Mouse (Mus musculus): ENCODE measurements around the gene Kremen2. TPM values are rescaled to one million over a fixed set of nuclear protein-coding genes. Genes with fewer than 3 reads are reported as not detected.

Gene Kremen2
- polyA plus RNA-seq, 1 experiment from 2014 or later = 0.16 TPM

DNA sequence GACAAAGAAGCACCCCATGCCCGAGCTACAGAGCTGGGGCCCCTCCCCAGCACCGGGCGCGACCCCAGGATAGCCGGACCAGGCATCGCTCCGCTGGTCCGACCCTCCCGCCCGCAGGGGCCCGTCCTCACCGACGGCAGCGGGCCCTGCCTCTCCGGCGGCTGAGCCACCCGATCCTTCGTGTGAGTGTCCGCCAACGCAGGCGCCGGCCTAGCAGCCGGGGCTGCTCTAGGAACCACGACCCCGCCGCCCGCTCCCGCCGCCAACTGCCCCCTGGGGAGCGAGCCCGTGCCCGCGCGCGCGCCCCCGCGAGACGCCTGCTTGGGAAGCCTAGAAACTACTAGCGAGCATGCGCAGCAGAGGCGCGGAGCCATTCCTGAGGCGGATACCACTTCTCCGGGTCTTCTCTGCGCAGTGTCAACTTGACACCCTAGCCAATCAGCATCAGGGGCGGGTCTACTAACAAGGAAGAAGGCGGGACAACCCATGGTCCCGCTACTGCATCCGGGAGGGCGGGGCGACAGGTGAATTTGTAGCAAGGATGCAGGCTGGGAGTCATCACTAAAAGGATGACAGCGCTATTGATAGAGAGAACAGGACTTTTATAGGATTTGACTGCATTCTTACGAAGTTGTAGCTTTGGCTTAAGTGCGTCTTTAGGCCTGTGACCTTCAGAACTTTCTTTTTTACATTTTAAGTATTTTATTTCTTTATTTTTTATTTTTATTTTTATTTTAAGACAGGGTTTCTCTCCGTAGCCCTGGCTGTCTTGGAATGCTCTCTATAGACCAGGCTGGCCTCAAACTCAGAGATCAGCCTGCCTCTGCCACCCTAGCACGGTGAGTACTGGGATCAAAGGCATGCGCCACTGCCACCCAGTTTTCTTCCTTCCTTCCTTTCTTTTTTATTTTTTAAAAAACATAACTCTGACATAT is 25.9 kb upstream of the Kremen2 start, which contains the start of gene Flywch1:
Flywch1 (minus strand) TSS at position 319 of the 935 bp plus-strand sequence.
- peak within 1 kb of the TSS; percentile 90 for H3K4me3 ChIP-seq (ENCODE audit: low read depth, low read length)
- H3K27ac ChIP-seq (ENCODE audit: low read depth) = 0 out of 2 replicates have a peak within 1 kb of the TSS, but pooled peaks have one; percentile 12
- H3K4me1 ChIP-seq (replicated peaks; ENCODE audit: control insufficient read depth, insufficient read depth, low read length) = 0 out of 2 replicates have a peak, but pooled peaks cover 7% of the 10 kb centered on the region
- WGBS = 4% methylated on average over 50 of the region's 58 CpGs
- H3K9ac ChIP-seq (ENCODE audit: low read length) = peak within 1 kb of the TSS; percentile 93
- peak within 1 kb of the TSS; percentile 77 for H3K4me2 ChIP-seq (ENCODE audit: low read length)
- H3K9me3 ChIP-seq (ENCODE audit: control insufficient read depth, low read length) = no peaks in the 10 kb centered on the region
- H3K27me3 ChIP-seq (replicated peaks; ENCODE audit: control insufficient read depth, insufficient read depth, low read length) = no peaks in the 10 kb centered on the region
- H3K36me3 ChIP-seq (ENCODE audit: control insufficient read depth, insufficient read depth, low read length) = no peaks in the 10 kb centered on the region
- DNase-seq (ENCODE audit: low spot score) (peak; percentile 100), ATAC-seq (replicated peaks; ENCODE audit: low FRiP score, low TSS enrichment, low read depth) (peak; percentile 99)

GRCm38 (mm10) chr17:23770896-23771283 is 25.3 kb upstream of the Kremen2 start:
- H3K36me3 ChIP-seq (ENCODE audit: control insufficient read depth, insufficient read depth, low read length) = no peaks in the 10 kb centered on the region
- 0 out of 2 replicates have a peak, but pooled peaks cover 7% of the 10 kb centered on the region for H3K4me1 ChIP-seq (replicated peaks; ENCODE audit: control insufficient read depth, insufficient read depth, low read length)
- peak; percentile 25 for ATAC-seq (replicated peaks; ENCODE audit: low FRiP score, low TSS enrichment, low read depth)
- peak overlapping the region; percentile 93 for H3K9ac ChIP-seq (ENCODE audit: low read length)
- no peaks in the 10 kb centered on the region for H3K27me3 ChIP-seq (replicated peaks; ENCODE audit: control insufficient read depth, insufficient read depth, low read length)
- WGBS = 1% methylated on average over 19 of the region's 19 CpGs
- H3K27ac ChIP-seq (ENCODE audit: low read depth) = 0 out of 2 replicates have a peak overlapping the region, but pooled peaks have one; percentile 12
- no peak for DNase-seq (ENCODE audit: low spot score)
- peak overlapping the region; percentile 90 for H3K4me3 ChIP-seq (ENCODE audit: low read depth, low read length)
- H3K9me3 ChIP-seq (ENCODE audit: control insufficient read depth, low read length) = no peaks in the 10 kb centered on the region
- H3K4me2 ChIP-seq (ENCODE audit: low read length) = peak overlapping the region; percentile 77

DNA sequence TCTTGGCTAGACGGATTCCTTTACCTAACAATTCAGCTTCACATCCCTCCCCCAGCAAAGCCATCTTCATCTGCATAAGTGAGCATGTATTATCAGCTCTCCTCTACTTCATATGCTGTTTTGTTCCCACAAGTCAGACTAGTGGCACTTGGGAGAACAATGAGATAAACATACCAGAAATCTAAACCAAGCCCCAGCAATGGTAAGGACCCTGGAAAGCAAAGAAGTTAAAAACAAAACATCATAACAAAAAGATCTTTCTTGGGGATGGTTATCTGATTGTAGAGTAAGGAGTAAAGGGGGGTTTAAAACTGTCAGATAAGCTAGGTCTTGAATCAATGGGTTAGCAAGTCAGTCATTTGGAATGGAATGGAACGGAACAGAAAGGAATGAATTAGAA is 24.9 kb upstream of the Kremen2 start:
- Histone ChIP-seq H3K27me3 (replicated peaks; ENCODE audit: control insufficient read depth, insufficient read depth, low read length) (no peaks in the 10 kb centered on the region), H3K4me2 (ENCODE audit: low read length) (peak overlapping the region; percentile 77), H3K4me3 (ENCODE audit: low read depth, low read length) (peak overlapping the region; percentile 90), H3K9me3 (ENCODE audit: control insufficient read depth, low read length) (no peaks in the 10 kb centered on the region), H3K4me1 (replicated peaks; ENCODE audit: control insufficient read depth, insufficient read depth, low read length) (0 out of 2 replicates have a peak, but pooled peaks cover 7% of the 10 kb centered on the region), H3K36me3 (ENCODE audit: control insufficient read depth, insufficient read depth, low read length) (no peaks in the 10 kb centered on the region), H3K9ac (ENCODE audit: low read length) (peak overlapping the region; percentile 93), H3K27ac (ENCODE audit: low read depth) (no peak overlapping the region)
- 26% methylated on average over 2 of the region's 2 CpGs for WGBS
- ATAC-seq (replicated peaks; ENCODE audit: low FRiP score, low TSS enrichment, low read depth) (no peak), DNase-seq (ENCODE audit: low spot score) (no peak)

DNA sequence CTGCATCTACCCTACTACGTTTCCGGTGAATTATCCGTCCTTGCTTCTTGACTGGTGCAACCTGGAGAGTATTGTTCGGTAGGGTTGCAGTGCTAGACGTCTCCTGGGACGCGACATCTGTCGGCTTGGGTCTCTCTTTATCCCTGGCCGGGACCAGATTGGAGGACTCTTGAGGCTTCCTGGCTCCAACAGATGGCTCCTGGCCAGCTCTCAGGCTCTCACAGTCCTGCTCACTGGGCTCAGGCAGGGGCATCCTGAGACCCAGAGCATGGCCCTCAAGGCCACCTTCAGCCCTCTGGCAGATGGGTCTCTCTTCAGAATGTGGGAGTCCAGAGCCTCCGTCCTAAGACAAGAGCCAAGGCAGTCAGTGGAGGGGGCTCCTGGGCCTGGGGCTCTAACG is 17.3 kb upstream of the Kremen2 start:
- WGBS = 96% methylated on average over 11 of the region's 11 CpGs

GRCm38 (mm10) chr17:23761155-23761554 is 15.5 kb upstream of the Kremen2 start:
- no peak overlapping the region for H3K27ac ChIP-seq (ENCODE audit: low read depth)
- no peaks in the 10 kb centered on the region for H3K27me3 ChIP-seq (replicated peaks; ENCODE audit: control insufficient read depth, insufficient read depth, low read length)
- DNase-seq (ENCODE audit: low spot score) (no peak), ATAC-seq (replicated peaks; ENCODE audit: low FRiP score, low TSS enrichment, low read depth) (no peak)
- no peaks in the 10 kb centered on the region for H3K9me3 ChIP-seq (ENCODE audit: control insufficient read depth, low read length)
- no peak overlapping the region for H3K9ac ChIP-seq (ENCODE audit: low read length)
- WGBS = 92% methylated on average over 3 of the region's 3 CpGs
- peaks cover 62% of the 10 kb centered on the region for H3K36me3 ChIP-seq (ENCODE audit: control insufficient read depth, insufficient read depth, low read length)
- no peak overlapping the region for H3K4me2 ChIP-seq (ENCODE audit: low read length)
- no peaks in the 10 kb centered on the region for H3K4me1 ChIP-seq (replicated peaks; ENCODE audit: control insufficient read depth, insufficient read depth, low read length)
- no peak overlapping the region for H3K4me3 ChIP-seq (ENCODE audit: low read depth, low read length)

More for the DNA sequence above, 17.3 kb upstream of the Kremen2 start:
- no peak overlapping the region for H3K9ac ChIP-seq (ENCODE audit: low read length)
- no peak overlapping the region for H3K27ac ChIP-seq (ENCODE audit: low read depth)
- no peak overlapping the region for H3K4me2 ChIP-seq (ENCODE audit: low read length)
- no peak overlapping the region for H3K4me3 ChIP-seq (ENCODE audit: low read depth, low read length)
- DNase-seq (ENCODE audit: low spot score) (no peak), ATAC-seq (replicated peaks; ENCODE audit: low FRiP score, low TSS enrichment, low read depth) (no peak)
- H3K27me3 ChIP-seq (replicated peaks; ENCODE audit: control insufficient read depth, insufficient read depth, low read length) = no peaks in the 10 kb centered on the region
- H3K4me1 ChIP-seq (replicated peaks; ENCODE audit: control insufficient read depth, insufficient read depth, low read length) = no peaks in the 10 kb centered on the region
- no peaks in the 10 kb centered on the region for H3K9me3 ChIP-seq (ENCODE audit: control insufficient read depth, low read length)
- H3K36me3 ChIP-seq (ENCODE audit: control insufficient read depth, insufficient read depth, low read length) = peaks cover 46% of the 10 kb centered on the region

- Histone ChIP-seq H3K36me3 (ENCODE audit: control insufficient read depth, insufficient read depth, low read length) (peaks cover 72% of the 10 kb centered on the region), H3K4me2 (ENCODE audit: low read length) (no peak overlapping the region), H3K27ac (ENCODE audit: low read depth) (no peak overlapping the region), H3K27me3 (replicated peaks; ENCODE audit: control insufficient read depth, insufficient read depth, low read length) (no peaks in the 10 kb centered on the region), H3K9ac (ENCODE audit: low read length) (no peak overlapping the region), H3K9me3 (ENCODE audit: control insufficient read depth, low read length) (no peaks in the 10 kb centered on the region), H3K4me1 (replicated peaks; ENCODE audit: control insufficient read depth, insufficient read depth, low read length) (no peaks in the 10 kb centered on the region), H3K4me3 (ENCODE audit: low read depth, low read length) (no peak overlapping the region)
- DNase-seq (ENCODE audit: low spot score) (no peak), ATAC-seq (replicated peaks; ENCODE audit: low FRiP score, low TSS enrichment, low read depth) (no peak)
- 92% methylated on average over 9 of the region's 9 CpGs for WGBS
These were observed 14.6 kb upstream of the Kremen2 start for GRCm38 (mm10) chr17:23760231-23760630.

GRCm38 (mm10) chr17:23758801-23759200 is 13.2 kb upstream of the Kremen2 start:
- WGBS = 86% methylated on average over 8 of the region's 8 CpGs
- H3K36me3 ChIP-seq (ENCODE audit: control insufficient read depth, insufficient read depth, low read length) = peaks cover 81% of the 10 kb centered on the region
- H3K4me3 ChIP-seq (ENCODE audit: low read depth, low read length) = no peak overlapping the region

DNA sequence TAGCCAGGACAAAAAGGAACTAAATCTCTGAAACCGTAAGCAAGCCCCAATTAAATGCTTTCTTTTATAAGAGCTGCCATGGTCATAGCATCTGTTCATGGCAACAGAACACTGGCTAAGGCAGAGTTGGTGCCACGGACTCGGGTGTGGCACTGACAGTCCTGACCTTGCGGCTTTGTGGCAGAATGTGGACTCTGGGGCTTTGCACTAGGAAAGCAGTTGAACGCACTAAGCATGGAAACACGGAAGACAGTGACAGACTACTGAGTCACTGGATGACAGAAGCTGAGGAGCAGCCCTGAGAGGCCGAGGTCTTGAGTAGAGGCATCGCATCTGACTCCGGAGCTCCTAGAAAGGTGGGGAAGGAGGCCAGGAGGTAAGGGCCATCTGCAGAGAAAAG is 11.9 kb upstream of the Kremen2 start:
- Histone ChIP-seq H3K9me3 (ENCODE audit: control insufficient read depth, low read length) (no peaks in the 10 kb centered on the region), H3K27ac (ENCODE audit: low read depth) (no peak overlapping the region), H3K4me1 (replicated peaks; ENCODE audit: control insufficient read depth, insufficient read depth, low read length) (no peaks in the 10 kb centered on the region), H3K9ac (ENCODE audit: low read length) (no peak overlapping the region), H3K27me3 (replicated peaks; ENCODE audit: control insufficient read depth, insufficient read depth, low read length) (no peaks in the 10 kb centered on the region), H3K36me3 (ENCODE audit: control insufficient read depth, insufficient read depth, low read length) (peaks cover 90% of the 10 kb centered on the region), H3K4me3 (ENCODE audit: low read depth, low read length) (no peak overlapping the region), H3K4me2 (ENCODE audit: low read length) (no peak overlapping the region)
- ATAC-seq (replicated peaks; ENCODE audit: low FRiP score, low TSS enrichment, low read depth) = no peak
- 92% methylated on average over 9 of the region's 9 CpGs for WGBS
- DNase-seq (ENCODE audit: low spot score) = no peak

More at GRCm38 (mm10) chr17:23758801-23759200, 13.2 kb upstream of the Kremen2 start:
- Histone ChIP-seq H3K27me3 (replicated peaks; ENCODE audit: control insufficient read depth, insufficient read depth, low read length) (no peaks in the 10 kb centered on the region), H3K9me3 (ENCODE audit: control insufficient read depth, low read length) (no peaks in the 10 kb centered on the region), H3K4me1 (replicated peaks; ENCODE audit: control insufficient read depth, insufficient read depth, low read length) (no peaks in the 10 kb centered on the region), H3K9ac (ENCODE audit: low read length) (no peak overlapping the region), H3K27ac (ENCODE audit: low read depth) (no peak overlapping the region), H3K4me2 (ENCODE audit: low read length) (no peak overlapping the region)
- ATAC-seq (replicated peaks; ENCODE audit: low FRiP score, low TSS enrichment, low read depth) = no peak
- no peak for DNase-seq (ENCODE audit: low spot score)

Data from intestine, embryonic 14.5 days (tissue).